ENCODE assay signal across 11 mouse cellular contexts in the genomic region with DNA sequence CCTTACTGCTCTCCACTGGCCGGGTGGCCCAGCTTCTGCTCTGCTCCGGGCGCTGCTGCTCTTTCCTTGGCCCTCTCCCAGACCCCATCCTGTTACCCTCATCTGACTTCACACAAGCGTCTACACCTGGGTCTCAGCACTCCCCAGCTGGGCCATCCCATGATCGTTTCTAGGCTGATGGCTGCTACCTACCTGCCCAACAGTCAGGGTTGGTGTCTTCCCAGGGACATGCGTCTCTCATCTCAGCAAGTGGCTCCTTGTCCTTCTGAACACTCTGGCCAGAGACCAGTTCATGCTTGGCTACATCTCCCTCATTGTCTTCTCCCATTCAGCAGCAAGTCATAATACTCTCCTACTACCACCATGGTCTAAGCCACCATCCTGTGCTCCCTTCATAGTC. TPM values are rescaled to one million over a fixed set of nuclear protein-coding genes. Genes with fewer than 3 reads are reported as not detected.
DNase-seq lines count a peak whose midpoint lies in the region; ATAC-seq and TF ChIP-seq lines count a peak whose summit lies in the region.
"Had no signal": no experiment of that assay in that cellular context is flagged by ENCODE, and none has a peak within 500 bp of the region (broad histone marks: within the 10 kb centered on the region; RNA-seq: fewer than 3 reads in every experiment).

No protein-coding gene starts in this region.

- TF ChIP-seq CTCF in lung, postnatal 0 days (IDR thresholded peaks at IDR 0.05), result no peak

- no peaks in the 10 kb centered on the region for H3K9me3 ChIP-seq in lung, postnatal 0 days (ENCODE audit: low read length)
- H3K9me3 ChIP-seq in forebrain, embryonic 11.5 days (ENCODE audit: control insufficient read depth, low read length), result no peaks in the 10 kb centered on the region
- no peaks in the 10 kb centered on the region for H3K9me3 ChIP-seq in limb, embryonic 12.5 days
- no peaks in the 10 kb centered on the region for H3K9me3 ChIP-seq in stomach, embryonic 14.5 days (ENCODE audit: control insufficient read depth, low read depth, low read length)

- no peaks in the 10 kb centered on the region for H3K27me3 ChIP-seq in lung, postnatal 0 days (replicated peaks; ENCODE audit: insufficient read depth, low read length)
- H3K27me3 ChIP-seq in forebrain, embryonic 11.5 days (ENCODE audit: control insufficient read depth, insufficient read depth, low read length), result no peaks in the 10 kb centered on the region
- H3K27me3 ChIP-seq in limb, embryonic 12.5 days, result no peaks in the 10 kb centered on the region
- no peaks in the 10 kb centered on the region for H3K27me3 ChIP-seq in stomach, embryonic 14.5 days (ENCODE audit: control insufficient read depth, insufficient read depth, low read length)

- DNase-seq in lung, postnatal 0 days (ENCODE audit: low spot score), result no peak
- DNase-seq in lung, postnatal 25 days (ENCODE audit: low spot score), result no peak
- DNase-seq in forebrain, embryonic 11.5 days (ENCODE audit: low spot score), result no peak
- no peak for DNase-seq in frontal cortex, postnatal 36 days (ENCODE audit: low spot score in 2 of 2)
- no peak for DNase-seq in adrenal gland, postnatal 25 days
- no peak for DNase-seq in thymus, postnatal 14 days
- DNase-seq: adrenal gland, adult 8-10 months; thymus, postnatal 4 days had no signal

- H3K27ac ChIP-seq in lung, postnatal 0 days (ENCODE audit: low read length), result no peak overlapping the region
- H3K27ac ChIP-seq in forebrain, embryonic 11.5 days (ENCODE audit: low read depth, low read length), result no peak overlapping the region; the same call in 1 of the 2 replicates
- no peak overlapping the region for H3K27ac ChIP-seq in limb, embryonic 12.5 days
- no peak overlapping the region for H3K27ac ChIP-seq in stomach, embryonic 14.5 days (ENCODE audit: low read length)

- no peak overlapping the region for H3K4me3 ChIP-seq in lung, postnatal 0 days (ENCODE audit: low read depth, low read length)
- no peak overlapping the region for H3K4me3 ChIP-seq in forebrain, embryonic 11.5 days (ENCODE audit: low read depth, low read length)
- H3K4me3 ChIP-seq in limb, embryonic 12.5 days (replicated peaks), result peak overlapping the region; percentile 64
- no peak overlapping the region for H3K4me3 ChIP-seq in stomach, embryonic 14.5 days (ENCODE audit: low read depth, low read length)

- 0 out of 2 replicates have a peak overlapping the region, but pooled peaks have one; percentile 46 for H3K9ac ChIP-seq in lung, postnatal 0 days (replicated peaks; ENCODE audit: low read depth)
- peak overlapping the region; percentile 83; the same call in 1 of the 2 replicates for H3K9ac ChIP-seq in forebrain, embryonic 11.5 days (ENCODE audit: low read length)
- peak overlapping the region; percentile 86; the same call in 1 of the 2 replicates for H3K9ac ChIP-seq in limb, embryonic 12.5 days (replicated peaks)
- no peak overlapping the region for H3K9ac ChIP-seq in stomach, embryonic 14.5 days (replicated peaks; ENCODE audit: low read depth, low read length)

- no peak for TF ChIP-seq EP300 in lung, postnatal 0 days (IDR thresholded peaks at IDR 0.05)

- peak overlapping the region; percentile 77; the same call in 1 of the 2 replicates for H3K4me2 ChIP-seq in lung, postnatal 0 days (replicated peaks; ENCODE audit: low read depth, low read length)
- peak overlapping the region; percentile 79 for H3K4me2 ChIP-seq in forebrain, embryonic 11.5 days (ENCODE audit: low read depth, low read length, severe bottlenecking)
- H3K4me2 ChIP-seq in limb, embryonic 12.5 days, result peak overlapping the region; percentile 83
- peak overlapping the region; percentile 72 for H3K4me2 ChIP-seq in stomach, embryonic 14.5 days (replicated peaks; ENCODE audit: low read depth, low read length)

- WGBS in lung, postnatal 0 days, result 92% methylated on average over 6 of the region's 6 CpGs
- WGBS in forebrain, embryonic 11.5 days, result 90% methylated on average over 6 of the region's 6 CpGs
- WGBS in limb, embryonic 12.5 days, result 91% methylated on average over 6 of the region's 6 CpGs
- 96% methylated on average over 6 of the region's 6 CpGs for WGBS in stomach, embryonic 14.5 days

- H3K36me3 ChIP-seq in lung, postnatal 0 days (ENCODE audit: insufficient read depth, low read length), result no peaks in the 10 kb centered on the region
- H3K36me3 ChIP-seq in forebrain, embryonic 11.5 days (ENCODE audit: control insufficient read depth, insufficient read depth, low read length), result no peaks in the 10 kb centered on the region
- H3K36me3 ChIP-seq in limb, embryonic 12.5 days, result peaks cover 31% of the 10 kb centered on the region
- peaks cover 14% of the 10 kb centered on the region; the same call in 1 of the 2 replicates for H3K36me3 ChIP-seq in stomach, embryonic 14.5 days (ENCODE audit: control insufficient read depth, insufficient read depth, low read length)

- no peaks in the 10 kb centered on the region; the same call in 1 of the 2 replicates for H3K4me1 ChIP-seq in lung, postnatal 0 days (ENCODE audit: insufficient read depth, low read depth, low read length)
- 0 out of 2 replicates have a peak, but pooled peaks cover 6% of the 10 kb centered on the region for H3K4me1 ChIP-seq in forebrain, embryonic 11.5 days (replicated peaks; ENCODE audit: control insufficient read depth, insufficient read depth, low read length)
- H3K4me1 ChIP-seq in limb, embryonic 12.5 days (replicated peaks), result peaks cover 14% of the 10 kb centered on the region
- H3K4me1 ChIP-seq in stomach, embryonic 14.5 days (ENCODE audit: control insufficient read depth, insufficient read depth, low read length), result no peaks in the 10 kb centered on the region; the same call in 1 of the 2 replicates

- ATAC-seq in lung, postnatal 0 days, result no peak
- ATAC-seq in forebrain, embryonic 11.5 days (replicated peaks; ENCODE audit: low FRiP score), result no peak
- no peak for ATAC-seq in limb, embryonic 12.5 days (ENCODE audit: insufficient number of reproducible peaks, insufficient read depth, low FRiP score, low TSS enrichment, low read depth)
- ATAC-seq in stomach, embryonic 14.5 days (ENCODE audit: insufficient number of reproducible peaks, insufficient read depth, low FRiP score, low read depth), result no peak

RNA-seq across cellular contexts. Expression of a gene that starts 1.1 kb away (rescaled TPM):
- polyA plus RNA-seq in lung, postnatal 0 days (2015; fragmentation: Nextera tagmentation; extraction: Ambion mirVana), result 0.93 and 1.0 TPM in 2 replicates
- polyA plus RNA-seq in forebrain, embryonic 11.5 days (2014; fragmentation: Nextera tagmentation; extraction: Ambion mirVana), result not detected in 2 replicates
- not detected in 2 replicates for polyA plus RNA-seq in limb, embryonic 12.5 days (2016; fragmentation: Nextera tagmentation; extraction: Ambion mirVana)
- 0.23 and 0.34 TPM in 2 replicates for polyA plus RNA-seq in stomach, embryonic 14.5 days (2014; fragmentation: Nextera tagmentation; extraction: Ambion mirVana)
- 1.00 and 2.1 TPM in 2 replicates for total RNA-seq in adrenal gland, postnatal 25 days (2021)

RNA-seq across cellular contexts. Expression of a gene that starts 1.6 kb away (rescaled TPM):
- polyA plus RNA-seq in lung, postnatal 0 days (2015; fragmentation: Nextera tagmentation; extraction: Ambion mirVana), result 64.5 and 64.6 TPM in 2 replicates
- 72.2 and 79.6 TPM in 2 replicates for polyA plus RNA-seq in forebrain, embryonic 11.5 days (2014; fragmentation: Nextera tagmentation; extraction: Ambion mirVana)
- polyA plus RNA-seq in limb, embryonic 12.5 days (2016; fragmentation: Nextera tagmentation; extraction: Ambion mirVana), result 78.2 and 83.4 TPM in 2 replicates
- polyA plus RNA-seq in stomach, embryonic 14.5 days (2014; fragmentation: Nextera tagmentation; extraction: Ambion mirVana), result 101 and 107 TPM in 2 replicates
- 74.5 and 74.7 TPM in 2 replicates for total RNA-seq in adrenal gland, postnatal 25 days (2021)

RNA-seq across cellular contexts. Expression of a gene that starts 11.6 kb away (rescaled TPM):
- 29.7 and 30.8 TPM in 2 replicates for polyA plus RNA-seq in lung, postnatal 0 days (2015; fragmentation: Nextera tagmentation; extraction: Ambion mirVana)
- 27.4 and 30.9 TPM in 2 replicates for polyA plus RNA-seq in forebrain, embryonic 11.5 days (2014; fragmentation: Nextera tagmentation; extraction: Ambion mirVana)
- polyA plus RNA-seq in limb, embryonic 12.5 days (2016; fragmentation: Nextera tagmentation; extraction: Ambion mirVana), result 33.1 and 33.2 TPM in 2 replicates
- 27.6 and 30.6 TPM in 2 replicates for polyA plus RNA-seq in stomach, embryonic 14.5 days (2014; fragmentation: Nextera tagmentation; extraction: Ambion mirVana)
- total RNA-seq in adrenal gland, postnatal 25 days (2021), result 23.5 and 26.9 TPM in 2 replicates

RNA-seq across cellular contexts. Expression of a gene that starts 21.3 kb away (rescaled TPM):
- polyA plus RNA-seq in lung, postnatal 0 days (2015; fragmentation: Nextera tagmentation; extraction: Ambion mirVana), result 22.3 and 24.5 TPM in 2 replicates
- polyA plus RNA-seq in forebrain, embryonic 11.5 days (2014; fragmentation: Nextera tagmentation; extraction: Ambion mirVana), result 64.5 and 73.7 TPM in 2 replicates
- polyA plus RNA-seq in limb, embryonic 12.5 days (2016; fragmentation: Nextera tagmentation; extraction: Ambion mirVana), result 55.0 and 58.8 TPM in 2 replicates
- 45.4 and 47.9 TPM in 2 replicates for polyA plus RNA-seq in stomach, embryonic 14.5 days (2014; fragmentation: Nextera tagmentation; extraction: Ambion mirVana)
- total RNA-seq in adrenal gland, postnatal 25 days (2021), result 15.1 and 19.5 TPM in 2 replicates

RNA-seq across cellular contexts. Expression of a gene that starts 34.1 kb away (rescaled TPM):
- polyA plus RNA-seq in lung, postnatal 0 days (2015; fragmentation: Nextera tagmentation; extraction: Ambion mirVana), result 0.14 TPM in 1 of 2 replicates, not detected in the other
- polyA plus RNA-seq in forebrain, embryonic 11.5 days (2014; fragmentation: Nextera tagmentation; extraction: Ambion mirVana), result 0.93 and 1.0 TPM in 2 replicates
- 0.54 and 0.71 TPM in 2 replicates for polyA plus RNA-seq in limb, embryonic 12.5 days (2016; fragmentation: Nextera tagmentation; extraction: Ambion mirVana)
- polyA plus RNA-seq in stomach, embryonic 14.5 days (2014; fragmentation: Nextera tagmentation; extraction: Ambion mirVana), result 0.54 and 0.64 TPM in 2 replicates
- total RNA-seq in adrenal gland, postnatal 25 days (2021), result 0.24 and 0.38 TPM in 2 replicates
- total RNA-seq: left cerebral cortex, postnatal 14 days had no signal
